Mouse (Mus musculus) hindbrain, embryonic 12.5 days (tissue): Measurements from ENCODE around the gene Kcnc1. TPM values are rescaled to one million over a fixed set of nuclear protein-coding genes. Genes with fewer than 3 reads are reported as not detected.

ENCODE experiments used
- ATAC-seq: fragments of 200-750 bp; cut with Nextera tagmentation; 2 replicates; pipeline ENCODE4 v1.8.0; 2017; ENCODE audit warnings: moderate TSS enrichment; ENCODE audit not compliant: low FRiP score
- H3K27ac ChIP-seq: fragments of 300-500 bp; sonication (generic); 2 replicates; pipeline ENCODE4 v1.5.1; 2016; ENCODE audit warnings: mild to moderate bottlenecking
- H3K27me3 ChIP-seq: fragments of 300-500 bp; sonication (generic); 2 replicates; pipeline ENCODE4 v1.6.1; 2016; ENCODE audit warnings: mild to moderate bottlenecking
- H3K36me3 ChIP-seq: fragments of 300-500 bp; sonication (generic); 2 replicates; pipeline ENCODE4 v1.6.1; 2016; ENCODE audit warnings: mild to moderate bottlenecking
- H3K4me1 ChIP-seq: fragments of 300-500 bp; sonication (generic); 2 replicates; pipeline ENCODE4 v1.6.1; 2016
- H3K4me2 ChIP-seq: fragments of 300-500 bp; sonication (generic); replicated peaks from 2 replicates; pipeline ENCODE4 v1.6.1; 2016; ENCODE audit warnings: mild to moderate bottlenecking
- H3K4me3 ChIP-seq: fragments of 300-500 bp; sonication (generic); 2 replicates; pipeline ENCODE4 v1.5.1; 2016; ENCODE audit warnings: mild to moderate bottlenecking
- H3K9ac ChIP-seq: fragments of 300-500 bp; sonication (generic); 2 replicates; pipeline ENCODE4 v1.6.1; 2016; ENCODE audit warnings: mild to moderate bottlenecking, moderate library complexity
- H3K9me3 ChIP-seq: fragments of 300-500 bp; sonication (generic); replicated peaks from 2 replicates; pipeline ENCODE4 v1.6.1; 2016; ENCODE audit warnings: mild to moderate bottlenecking
- WGBS: fragments of 180-500 bp; shearing (Covaris S2); methylation state at CpG from one replicate; pipeline ENCODE4 v1.1.7; 2016; 5-methylcytosine and 5-hydroxymethylcytosine counted together
- polyA plus RNA-seq: library from polyadenylated mRNA; unstranded; fragments of >200 nt; fragmentation: Nextera tagmentation; extraction: Ambion mirVana; gene quantifications from 2 replicates; pipeline ENCODE4 v1.2.1, GENCODE M21; 2016

The Kcnc1 gene
- polyA plus RNA-seq: 8.2 and 9.8 TPM in 2 replicates

- Histone ChIP-seq H3K27ac (peak within 1 kb of the TSS; percentile 81), H3K9me3 (no peaks in the 10 kb centered on the region; the same call in 1 of the 2 replicates), H3K27me3 (peaks cover 70% of the 10 kb centered on the region), H3K36me3 (no peaks in the 10 kb centered on the region), H3K4me2 (peak within 1 kb of the TSS; percentile 84), H3K4me1 (peaks cover 42% of the 10 kb centered on the region), H3K4me3 (peak within 1 kb of the TSS; percentile 72), H3K9ac (peak within 1 kb of the TSS; percentile 86)
- WGBS: under 1% methylated on average over 41 of the region's 93 CpGs
- peak; percentile 60 for ATAC-seq
Measured at GRCm38 (mm10) chr7:46396231-46396927, at the start of gene Kcnc1. Kcnc1 (plus strand) TSS chr7:46396497.

- Histone ChIP-seq H3K4me3 (no peak overlapping the region), H3K27ac (no peak overlapping the region), H3K4me2 (no peak overlapping the region), H3K27me3 (peaks cover 51% of the 10 kb centered on the region), H3K4me1 (peaks cover 6% of the 10 kb centered on the region), H3K9me3 (no peaks in the 10 kb centered on the region), H3K36me3 (no peaks in the 10 kb centered on the region), H3K9ac (no peak overlapping the region)
- WGBS: 70% methylated on average over 4 of the region's 4 CpGs
- ATAC-seq: no peak
Measured at GRCm38 (mm10) chr7:46347692-46348091, 48.6 kb upstream of the Kcnc1 start.

GRCm38 (mm10) chr7:46348813-46349212, 47.5 kb upstream of the Kcnc1 start:
- WGBS: 4% methylated on average over 30 of the region's 36 CpGs
- peak overlapping the region; percentile 18; the same call in 1 of the 2 replicates for H3K9ac ChIP-seq

GRCm38 (mm10) chr7:46350119-46350702, 46.1 kb upstream of the Kcnc1 start:
- no peak overlapping the region for H3K9ac ChIP-seq
- 51% methylated on average over 9 of the region's 9 CpGs for whole genome bisulfite sequencing
- H3K4me2 ChIP-seq: no peak overlapping the region
- H3K36me3 ChIP-seq: no peaks in the 10 kb centered on the region
- no peak overlapping the region for H3K27ac ChIP-seq
- peaks cover 51% of the 10 kb centered on the region for H3K27me3 ChIP-seq
- H3K9me3 ChIP-seq: no peaks in the 10 kb centered on the region
- no peak overlapping the region for H3K4me3 ChIP-seq
- peaks cover 6% of the 10 kb centered on the region for H3K4me1 ChIP-seq
- ATAC-seq: no peak

More at GRCm38 (mm10) chr7:46348813-46349212, 47.5 kb upstream of the Kcnc1 start:
- Histone ChIP-seq H3K27me3 (peaks cover 51% of the 10 kb centered on the region), H3K27ac (no peak overlapping the region), H3K4me1 (peaks cover 6% of the 10 kb centered on the region), H3K9me3 (no peaks in the 10 kb centered on the region), H3K4me3 (peak overlapping the region; percentile 23), H3K36me3 (no peaks in the 10 kb centered on the region), H3K4me2 (peak overlapping the region; percentile 46)
- no peak for ATAC-seq

- H3K9me3 ChIP-seq: no peaks in the 10 kb centered on the region
- no peak overlapping the region for H3K4me3 ChIP-seq
- H3K4me2 ChIP-seq: no peak overlapping the region
- H3K27me3 ChIP-seq: peaks cover 37% of the 10 kb centered on the region
- no peak overlapping the region for H3K27ac ChIP-seq
- H3K36me3 ChIP-seq: no peaks in the 10 kb centered on the region
- H3K4me1 ChIP-seq: peaks cover 6% of the 10 kb centered on the region
- H3K9ac ChIP-seq: no peak overlapping the region
- 75% methylated on average over 2 of the region's 2 CpGs for WGBS
- ATAC-seq: no peak
Measured at GRCm38 (mm10) chr7:46352748-46353147, 43.5 kb upstream of the Kcnc1 start.

- no peaks in the 10 kb centered on the region for H3K9me3 ChIP-seq
- no peak overlapping the region for H3K4me2 ChIP-seq
- no peak for ATAC-seq
- H3K4me1 ChIP-seq: peaks cover 6% of the 10 kb centered on the region
- 64% methylated on average over 8 of the region's 8 CpGs for WGBS
- H3K27ac ChIP-seq: no peak overlapping the region
- H3K36me3 ChIP-seq: no peaks in the 10 kb centered on the region
- H3K4me3 ChIP-seq: no peak overlapping the region
- H3K9ac ChIP-seq: no peak overlapping the region
- peaks cover 33% of the 10 kb centered on the region for H3K27me3 ChIP-seq
Measured at GRCm38 (mm10) chr7:46353216-46353615, 43.1 kb upstream of the Kcnc1 start.

- WGBS: 64% methylated on average over 4 of the region's 4 CpGs
- Histone ChIP-seq H3K4me2 (no peak overlapping the region), H3K27ac (no peak overlapping the region), H3K36me3 (no peaks in the 10 kb centered on the region), H3K9ac (no peak overlapping the region), H3K4me3 (no peak overlapping the region), H3K27me3 (peaks cover 26% of the 10 kb centered on the region), H3K9me3 (no peaks in the 10 kb centered on the region), H3K4me1 (peaks cover 3% of the 10 kb centered on the region)
- no peak for ATAC-seq
Measured at GRCm38 (mm10) chr7:46353875-46354274, 42.4 kb upstream of the Kcnc1 start.

GRCm38 (mm10) chr7:46361776-46362175, 34.5 kb upstream of the Kcnc1 start:
- no peaks in the 10 kb centered on the region for H3K4me1 ChIP-seq
- no peak overlapping the region for H3K4me2 ChIP-seq
- H3K27ac ChIP-seq: no peak overlapping the region
- H3K4me3 ChIP-seq: no peak overlapping the region
- H3K36me3 ChIP-seq: no peaks in the 10 kb centered on the region
- no peak overlapping the region for H3K9ac ChIP-seq
- no peaks in the 10 kb centered on the region for H3K9me3 ChIP-seq
- H3K27me3 ChIP-seq: no peaks in the 10 kb centered on the region
- ATAC-seq: no peak

GRCm38 (mm10) chr7:46364154-46364553, 32.1 kb upstream of the Kcnc1 start:
- no peak overlapping the region for H3K9ac ChIP-seq
- no peak overlapping the region for H3K4me3 ChIP-seq
- no peaks in the 10 kb centered on the region for H3K4me1 ChIP-seq
- WGBS: 46% methylated on average over 5 of the region's 5 CpGs
- no peaks in the 10 kb centered on the region for H3K9me3 ChIP-seq
- H3K36me3 ChIP-seq: no peaks in the 10 kb centered on the region
- H3K27ac ChIP-seq: no peak overlapping the region
- no peak for ATAC-seq
- H3K27me3 ChIP-seq: 0 out of 2 replicates have a peak, but pooled peaks cover 3% of the 10 kb centered on the region
- H3K4me2 ChIP-seq: no peak overlapping the region

GRCm38 (mm10) chr7:46365810-46366209, 30.5 kb upstream of the Kcnc1 start:
- no peak overlapping the region for H3K9ac ChIP-seq
- WGBS: 60% methylated on average over 1 of the region's 1 CpGs
- no peaks in the 10 kb centered on the region for H3K4me1 ChIP-seq
- H3K4me2 ChIP-seq: no peak overlapping the region
- H3K4me3 ChIP-seq: no peak overlapping the region
- no peaks in the 10 kb centered on the region for H3K36me3 ChIP-seq
- peaks cover 8% of the 10 kb centered on the region; the same call in 1 of the 2 replicates for H3K27me3 ChIP-seq
- H3K27ac ChIP-seq: no peak overlapping the region
- no peaks in the 10 kb centered on the region for H3K9me3 ChIP-seq
- ATAC-seq: no peak

- 78% methylated on average over 4 of the region's 4 CpGs for WGBS
- ATAC-seq: no peak
Measured at GRCm38 (mm10) chr7:46371104-46371503, 25.2 kb upstream of the Kcnc1 start.

GRCm38 (mm10) chr7:46376172-46377007, 19.9 kb upstream of the Kcnc1 start, which contains the start of gene Myod1:
Myod1 (plus strand) TSS chr7:46376474.
- WGBS: 5% methylated on average over 44 of the region's 44 CpGs
- 0 out of 2 replicates have a peak, but pooled peaks have one; percentile 21 for ATAC-seq
- Histone ChIP-seq H3K27me3 (peaks cover 84% of the 10 kb centered on the region), H3K9me3 (no peaks in the 10 kb centered on the region), H3K27ac (no peak within 1 kb of the TSS), H3K4me3 (peak within 1 kb of the TSS; percentile 24), H3K36me3 (no peaks in the 10 kb centered on the region), H3K4me1 (peaks cover 26% of the 10 kb centered on the region), H3K4me2 (peak within 1 kb of the TSS; percentile 50), H3K9ac (0 out of 2 replicates have a peak within 1 kb of the TSS, but pooled peaks have one; percentile 23)

More at GRCm38 (mm10) chr7:46371104-46371503, 25.2 kb upstream of the Kcnc1 start:
- Histone ChIP-seq H3K9ac (no peak overlapping the region), H3K4me2 (no peak overlapping the region), H3K4me1 (peaks cover 1% of the 10 kb centered on the region; the same call in 1 of the 2 replicates), H3K36me3 (no peaks in the 10 kb centered on the region), H3K27ac (no peak overlapping the region), H3K27me3 (peaks cover 44% of the 10 kb centered on the region), H3K9me3 (no peaks in the 10 kb centered on the region), H3K4me3 (no peak overlapping the region)
